Comparison of ENCODE assay signal across 24 mouse cellular contexts in the genomic region with DNA sequence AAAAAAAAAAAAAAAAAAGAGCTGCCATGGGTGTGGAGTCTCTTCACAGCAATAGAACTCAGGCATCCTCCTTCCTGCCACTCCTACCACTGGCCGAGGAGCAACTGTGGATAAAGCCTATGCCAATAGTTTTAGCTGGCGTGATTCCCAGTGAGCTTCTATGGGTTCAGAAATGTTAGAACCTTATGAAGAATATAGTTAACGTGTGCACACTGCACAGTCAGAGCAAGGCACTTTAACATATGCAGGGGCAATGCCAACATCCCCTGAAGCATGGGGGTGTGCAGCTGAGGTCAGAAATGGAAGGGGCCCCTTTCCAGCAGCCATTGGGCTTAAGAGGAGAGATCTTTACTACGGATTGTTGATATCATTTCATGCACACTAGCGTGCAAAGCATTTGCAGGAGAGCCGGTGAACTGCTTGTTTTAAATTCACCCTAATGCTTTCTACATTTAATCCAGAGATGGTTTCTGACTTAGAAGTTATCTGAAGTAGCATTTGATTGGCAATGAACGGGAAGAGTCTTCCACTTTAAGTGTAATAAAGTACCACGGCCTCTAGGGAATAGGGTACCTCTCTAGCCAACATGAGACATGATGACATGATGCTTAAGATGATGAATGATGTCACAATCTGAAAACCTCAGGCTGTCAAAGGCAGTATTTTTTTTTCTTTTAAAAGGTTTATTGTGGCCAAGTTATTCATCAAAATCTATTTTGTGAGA.
DNase-seq lines count a peak whose midpoint lies in the region; ATAC-seq and TF ChIP-seq lines count a peak whose summit lies in the region.
"Had no signal": no experiment of that assay in that cellular context is flagged by ENCODE, and none has a peak within 500 bp of the region (broad histone marks: within the 10 kb centered on the region; RNA-seq: fewer than 3 reads in every experiment).

No protein-coding gene starts in this region.

- WGBS in cerebellum, adult 2 months, result 45% methylated on average over 8 of the region's 8 CpGs
- 65% methylated on average over 8 of the region's 8 CpGs for WGBS in hindbrain, embryonic 16.5 days
- WGBS in hindbrain, embryonic 12.5 days, result 90% methylated on average over 8 of the region's 8 CpGs
- 50% methylated on average over 8 of the region's 8 CpGs for WGBS in embryonic facial prominence, embryonic 14.5 days

- no peak for DNase-seq in cerebellum, adult 2 months
- no peak for DNase-seq in cerebellum, postnatal 14 days
- DNase-seq in 3T3-L1 (ENCODE audit: low read depth, low spot score), result peak; percentile 26
- peak; percentile 84 for DNase-seq in embryonic facial prominence, embryonic 14.5 days (ENCODE audit: low spot score)
- DNase-seq in adrenal gland, postnatal 36 days, result no peak
- no peak for DNase-seq in cerebellum, postnatal 25 days
- DNase-seq: adrenal gland, postnatal 14 days; cerebellum, adult 9-10 months; gastrocnemius, postnatal 10 days; kidney, adult 8-10 months; kidney, postnatal 10 days; liver, embryonic 13.5 days; lung, adult 2 months; lung, postnatal 14 days; right cerebral cortex, postnatal 25 days; thymus, postnatal 25 days had no signal

- H3K4me2 ChIP-seq in hindbrain, embryonic 16.5 days (ENCODE audit: low read length), result no peak overlapping the region
- no peak overlapping the region for H3K4me2 ChIP-seq in hindbrain, embryonic 12.5 days (replicated peaks)
- no peak overlapping the region for H3K4me2 ChIP-seq in embryonic facial prominence, embryonic 14.5 days (ENCODE audit: low read depth, low read length)
- H3K4me2 ChIP-seq: heart, embryonic 15.5 days; limb, embryonic 13.5 days; liver, embryonic 13.5 days; midbrain, embryonic 15.5 days had no signal

- no peaks in the 10 kb centered on the region for H3K9me3 ChIP-seq in hindbrain, embryonic 16.5 days (ENCODE audit: control insufficient read depth, low read length)
- H3K9me3 ChIP-seq in hindbrain, embryonic 12.5 days (replicated peaks), result no peaks in the 10 kb centered on the region
- no peaks in the 10 kb centered on the region for H3K9me3 ChIP-seq in embryonic facial prominence, embryonic 14.5 days (ENCODE audit: control insufficient read depth, low read length)
- H3K9me3 ChIP-seq: G1E; heart, embryonic 15.5 days; limb, embryonic 13.5 days; liver, embryonic 13.5 days; midbrain, embryonic 15.5 days had no signal

- no peak overlapping the region for H3K9ac ChIP-seq in hindbrain, embryonic 16.5 days (ENCODE audit: low read depth, low read length)
- H3K9ac ChIP-seq in hindbrain, embryonic 12.5 days, result no peak overlapping the region
- H3K9ac ChIP-seq in embryonic facial prominence, embryonic 14.5 days (ENCODE audit: low read depth, low read length), result no peak overlapping the region
- H3K9ac ChIP-seq: heart, embryonic 15.5 days; limb, embryonic 13.5 days; liver, embryonic 13.5 days; midbrain, embryonic 15.5 days had no signal

- no peak for TF ChIP-seq CTCF in cerebellum, adult 2 months (IDR thresholded peaks at IDR 0.05; ENCODE audit: borderline replicate concordance, insufficient read depth, low read depth, low read length)

- H3K27ac ChIP-seq in cerebellum, adult 2 months (ENCODE audit: insufficient read depth, low read length), result 0 out of 2 replicates have a peak overlapping the region, but pooled peaks have one; percentile 36
- no peak overlapping the region for H3K27ac ChIP-seq in hindbrain, embryonic 16.5 days (ENCODE audit: low read depth, low read length)
- H3K27ac ChIP-seq in hindbrain, embryonic 12.5 days, result no peak overlapping the region
- 0 out of 2 replicates have a peak overlapping the region, but pooled peaks have one; percentile 35 for H3K27ac ChIP-seq in embryonic facial prominence, embryonic 14.5 days (replicated peaks; ENCODE audit: low read depth, low read length)
- H3K27ac ChIP-seq: heart, embryonic 15.5 days; limb, embryonic 13.5 days; liver, embryonic 13.5 days; midbrain, embryonic 15.5 days had no signal

- no peaks in the 10 kb centered on the region for H3K27me3 ChIP-seq in cerebellum, adult 2 months (ENCODE audit: control insufficient read depth, insufficient read depth, low read length)
- H3K27me3 ChIP-seq in hindbrain, embryonic 16.5 days (replicated peaks; ENCODE audit: control insufficient read depth, insufficient read depth, low read length), result no peaks in the 10 kb centered on the region
- H3K27me3 ChIP-seq in hindbrain, embryonic 12.5 days, result no peaks in the 10 kb centered on the region
- H3K27me3 ChIP-seq in embryonic facial prominence, embryonic 14.5 days (replicated peaks; ENCODE audit: control insufficient read depth, insufficient read depth, low read length), result no peaks in the 10 kb centered on the region
- H3K27me3 ChIP-seq: heart, embryonic 15.5 days; limb, embryonic 13.5 days; liver, embryonic 13.5 days; midbrain, embryonic 15.5 days; Patski had no signal

- H3K36me3 ChIP-seq in hindbrain, embryonic 16.5 days (ENCODE audit: control insufficient read depth, insufficient read depth, low read length), result no peaks in the 10 kb centered on the region
- no peaks in the 10 kb centered on the region for H3K36me3 ChIP-seq in hindbrain, embryonic 12.5 days
- no peaks in the 10 kb centered on the region for H3K36me3 ChIP-seq in embryonic facial prominence, embryonic 14.5 days (ENCODE audit: control insufficient read depth, insufficient read depth, low read length)
- H3K36me3 ChIP-seq: G1E; heart, embryonic 15.5 days; limb, embryonic 13.5 days; liver, embryonic 13.5 days; midbrain, embryonic 15.5 days had no signal

- 0 out of 2 replicates have a peak, but pooled peaks have one; percentile 54 for ATAC-seq in hindbrain, embryonic 16.5 days
- ATAC-seq in hindbrain, embryonic 12.5 days (ENCODE audit: low FRiP score), result no peak
- ATAC-seq in embryonic facial prominence, embryonic 14.5 days (ENCODE audit: low read depth), result no peak
- ATAC-seq: intestine, embryonic 16.5 days; midbrain, embryonic 15.5 days; Patski had no signal

- no peak overlapping the region for H3K4me3 ChIP-seq in cerebellum, adult 2 months (replicated peaks; ENCODE audit: insufficient read depth, low read depth, low read length)
- no peak overlapping the region for H3K4me3 ChIP-seq in hindbrain, embryonic 16.5 days (ENCODE audit: low read length)
- no peak overlapping the region for H3K4me3 ChIP-seq in hindbrain, embryonic 12.5 days
- no peak overlapping the region for H3K4me3 ChIP-seq in embryonic facial prominence, embryonic 14.5 days (ENCODE audit: low read depth, low read length)
- H3K4me3 ChIP-seq: heart, embryonic 15.5 days; limb, embryonic 13.5 days; liver, embryonic 13.5 days; midbrain, embryonic 15.5 days had no signal

- no peak for TF ChIP-seq POLR2A in cerebellum, adult 2 months (IDR thresholded peaks at IDR 0.05; ENCODE audit: borderline replicate concordance, insufficient read depth, low read length)

- H3K4me1 ChIP-seq in cerebellum, adult 2 months (ENCODE audit: control insufficient read depth, insufficient read depth, low read length), result no peaks in the 10 kb centered on the region
- no peaks in the 10 kb centered on the region for H3K4me1 ChIP-seq in hindbrain, embryonic 16.5 days (ENCODE audit: control insufficient read depth, insufficient read depth, low read depth, low read length)
- H3K4me1 ChIP-seq in hindbrain, embryonic 12.5 days, result no peaks in the 10 kb centered on the region; the same call in 1 of the 2 replicates
- peaks cover 8% of the 10 kb centered on the region; the same call in 1 of the 2 replicates for H3K4me1 ChIP-seq in embryonic facial prominence, embryonic 14.5 days (ENCODE audit: control insufficient read depth, insufficient read depth, low read length)
- H3K4me1 ChIP-seq: heart, embryonic 15.5 days; liver, embryonic 13.5 days; midbrain, embryonic 15.5 days had no signal

Comparison
In these comparisons a context has a peak if more than half of its experiments do, and no peak if none do; other contexts are left out.
1. DNase-seq: peak in 3T3-L1 (single experiment) and embryonic facial prominence, embryonic 14.5 days (single experiment); none in cerebellum, adult 2 months (0 of 2), cerebellum, postnatal 14 days (0 of 2), adrenal gland, postnatal 36 days (0 of 2) and cerebellum, postnatal 25 days (0 of 2).
2. H3K27ac ChIP-seq: peak in cerebellum, adult 2 months (single experiment) and embryonic facial prominence, embryonic 14.5 days (single experiment); none in hindbrain, embryonic 16.5 days (single experiment) and hindbrain, embryonic 12.5 days (single experiment).